Mouse (Mus musculus) heart, postnatal 0 days (tissue): ENCODE measurements around the gene Rhoh. TPM values are rescaled to one million over a fixed set of nuclear protein-coding genes. Genes with fewer than 3 reads are reported as not detected.

Experiments
- ATAC-seq: fragments of 200-750 bp; cut with Nextera tagmentation; 2 replicates; pipeline ENCODE4 v1.8.0; 2017; ENCODE audit warnings: low read depth, moderate number of reproducible peaks, moderate library complexity; ENCODE audit not compliant: insufficient read depth
- DNase-seq: peaks from one replicate; pipeline ENCODE4 v3.0.0-alpha.2; 2016; ENCODE audit warnings: low spot score
- H3K27ac ChIP-seq: fragments of 300-500 bp; sonication (generic); 2 replicates; pipeline ENCODE4 v1.5.1; 2014; ENCODE audit warnings: low read depth, mild to moderate bottlenecking
- H3K27me3 ChIP-seq: fragments of 300-500 bp; sonication (generic); 2 replicates; pipeline ENCODE4 v1.6.1; 2014; ENCODE audit warnings: low read length, mixed read lengths; ENCODE audit not compliant: control insufficient read depth, insufficient read depth
- H3K36me3 ChIP-seq: fragments of 300-500 bp; sonication (generic); replicated peaks from 2 replicates; pipeline ENCODE4 v1.6.1; 2014; ENCODE audit warnings: low read length, mixed read lengths; ENCODE audit not compliant: control insufficient read depth, insufficient read depth
- H3K4me1 ChIP-seq: fragments of 300-500 bp; sonication (generic); 2 replicates; pipeline ENCODE4 v1.6.1; 2014; ENCODE audit warnings: antibody characterized with exemption; ENCODE audit not compliant: control insufficient read depth, insufficient read depth
- H3K4me2 ChIP-seq: fragments of 300-500 bp; sonication (generic); 2 replicates; pipeline ENCODE4 v1.6.1; 2014; ENCODE audit warnings: low read depth, mild to moderate bottlenecking, low read length, moderate library complexity
- H3K4me3 ChIP-seq: fragments of 300-500 bp; sonication (generic); 2 replicates; pipeline ENCODE4 v1.5.1; 2014; ENCODE audit warnings: low read depth, low read length
- H3K9ac ChIP-seq: fragments of 300-500 bp; sonication (generic); replicated peaks from 2 replicates; pipeline ENCODE4 v1.6.1; 2014; ENCODE audit warnings: low read depth, low read length, mixed read lengths
- H3K9me3 ChIP-seq: fragments of 300-500 bp; sonication (generic); replicated peaks from 2 replicates; pipeline ENCODE4 v1.6.1; 2016; ENCODE audit warnings: low read length; ENCODE audit not compliant: control insufficient read depth
- CTCF ChIP-seq: IDR thresholded peaks from 2 replicates; pipeline ENCODE4 v1.5.1; 2016; ENCODE audit warnings: antibody characterized with exemption, control low read depth, low read depth
- EP300 ChIP-seq: IDR thresholded peaks from 2 replicates; pipeline ENCODE4 v1.6.1; 2016; ENCODE audit warnings: antibody characterized with exemption, low read depth
- WGBS: fragments of 180-500 bp; shearing (Covaris S2); extraction: QIAGEN DNeasy Blood & Tissue Kit; methylation state at CpG from one replicate; pipeline ENCODE4 v1.1.7; 2014; 5-methylcytosine and 5-hydroxymethylcytosine counted together
- polyA plus RNA-seq: library from polyadenylated mRNA; unstranded; fragments of >200 nt; fragmentation: Nextera tagmentation; extraction: Ambion mirVana; gene quantifications from 2 replicates; pipeline ENCODE4 v1.2.1, GENCODE M21; 2015
- total RNA-seq: library from RNA; depleted of rRNA; stranded (reverse); fragments of >200 nt; gene quantifications from 2 replicates; pipeline ENCODE4 v1.2.3, GENCODE M21; 2014; ENCODE audit warnings: low replicate concordance

Gene Rhoh
- total and polyA plus RNA-seq, 2 experiments from 2014 or later = 0.34 to 0.41 TPM

GRCm38 (mm10) chr5:65914342-65914741 is 53.3 kb downstream of the Rhoh start:
- H3K27me3 ChIP-seq = no peaks in the 10 kb centered on the region
- DNase-seq = no peak

GRCm38 (mm10) chr5:65916930-65917329 is 55.9 kb downstream of the Rhoh start:
- ATAC-seq (no peak), DNase-seq (no peak)
- Histone ChIP-seq H3K27ac (no peak overlapping the region), H3K4me1 (no peaks in the 10 kb centered on the region), H3K4me3 (no peak overlapping the region), H3K36me3 (no peaks in the 10 kb centered on the region), H3K27me3 (no peaks in the 10 kb centered on the region), H3K9ac (no peak overlapping the region), H3K4me2 (no peak overlapping the region), H3K9me3 (no peaks in the 10 kb centered on the region)
- TF ChIP-seq EP300 = no peak
- no peak for TF ChIP-seq CTCF
- 87% methylated on average over 5 of the region's 5 CpGs for WGBS

More at GRCm38 (mm10) chr5:65914342-65914741, 53.3 kb downstream of the Rhoh start:
- no peak overlapping the region for H3K4me3 ChIP-seq
- H3K4me2 ChIP-seq = no peak overlapping the region
- WGBS = 90% methylated on average over 7 of the region's 7 CpGs
- H3K36me3 ChIP-seq = no peaks in the 10 kb centered on the region
- no peak for TF ChIP-seq CTCF
- no peak for TF ChIP-seq EP300
- no peaks in the 10 kb centered on the region for H3K4me1 ChIP-seq
- no peaks in the 10 kb centered on the region for H3K9me3 ChIP-seq
- no peak overlapping the region for H3K9ac ChIP-seq
- no peak for ATAC-seq
- no peak overlapping the region for H3K27ac ChIP-seq

GRCm38 (mm10) chr5:65918601-65919000 is 57.6 kb downstream of the Rhoh start:
- H3K27ac ChIP-seq = no peak overlapping the region; the same call in 1 of the 2 replicates
- no peaks in the 10 kb centered on the region for H3K4me1 ChIP-seq
- no peaks in the 10 kb centered on the region for H3K27me3 ChIP-seq
- H3K36me3 ChIP-seq = no peaks in the 10 kb centered on the region
- no peak overlapping the region for H3K9ac ChIP-seq
- H3K9me3 ChIP-seq = no peaks in the 10 kb centered on the region
- ATAC-seq = no peak
- TF ChIP-seq CTCF = no peak
- TF ChIP-seq EP300 = no peak
- WGBS = 70% methylated on average over 3 of the region's 3 CpGs
- no peak for DNase-seq
- no peak overlapping the region for H3K4me3 ChIP-seq
- no peak overlapping the region for H3K4me2 ChIP-seq

- Histone ChIP-seq H3K4me3 (no peak overlapping the region), H3K27me3 (no peaks in the 10 kb centered on the region), H3K9me3 (no peaks in the 10 kb centered on the region), H3K9ac (no peak overlapping the region), H3K27ac (no peak overlapping the region), H3K36me3 (no peaks in the 10 kb centered on the region), H3K4me1 (no peaks in the 10 kb centered on the region), H3K4me2 (no peak overlapping the region)
- 71% methylated on average over 12 of the region's 12 CpGs for WGBS
- no peak for DNase-seq
- no peak for ATAC-seq
- TF ChIP-seq CTCF (no peak), EP300 (no peak)
Observed at GRCm38 (mm10) chr5:65919326-65919725, 58.3 kb downstream of the Rhoh start.

GRCm38 (mm10) chr5:65919904-65920303 is 58.9 kb downstream of the Rhoh start:
- H3K4me2 ChIP-seq = no peak overlapping the region
- no peak overlapping the region for H3K9ac ChIP-seq
- H3K4me1 ChIP-seq = no peaks in the 10 kb centered on the region
- H3K4me3 ChIP-seq = no peak overlapping the region
- TF ChIP-seq CTCF (no peak), EP300 (no peak)
- 92% methylated on average over 3 of the region's 3 CpGs for WGBS
- no peak overlapping the region for H3K27ac ChIP-seq
- H3K27me3 ChIP-seq = no peaks in the 10 kb centered on the region
- DNase-seq (no peak), ATAC-seq (no peak)
- no peaks in the 10 kb centered on the region for H3K36me3 ChIP-seq
- H3K9me3 ChIP-seq = no peaks in the 10 kb centered on the region

- Histone ChIP-seq H3K4me1 (no peaks in the 10 kb centered on the region), H3K4me2 (no peak overlapping the region), H3K27me3 (no peaks in the 10 kb centered on the region), H3K36me3 (no peaks in the 10 kb centered on the region), H3K27ac (no peak overlapping the region), H3K9me3 (no peaks in the 10 kb centered on the region), H3K4me3 (no peak overlapping the region), H3K9ac (no peak overlapping the region)
- no peak for DNase-seq
- TF ChIP-seq EP300 (no peak), CTCF (no peak)
- 81% methylated on average over 12 of the region's 12 CpGs for WGBS
- ATAC-seq = no peak
Observed at GRCm38 (mm10) chr5:65920701-65921426, 59.9 kb downstream of the Rhoh start.
